Mouse (Mus musculus) liver, embryonic 14.5 days (tissue): ENCODE results near the gene Olfr572. TPM values are rescaled to one million over a fixed set of nuclear protein-coding genes. Genes with fewer than 3 reads are reported as not detected.

Source experiments
- ATAC-seq: fragments of 200-750 bp; cut with Nextera tagmentation; 2 replicates; pipeline ENCODE4 v1.8.0; 2017; ENCODE audit warnings: moderate number of reproducible peaks, mild to moderate bottlenecking, moderate library complexity; ENCODE audit not compliant: insufficient read depth
- DNase-seq, 3 experiments: peaks; one replicate each; pipeline ENCODE4 v3.0.0-alpha.2; 2012 to 2013; ENCODE audit warnings: low read depth in 3 of 3, low spot score in 3 of 3
- H3K27ac ChIP-seq: fragments of 300-500 bp; sonication (generic); 2 replicates; pipeline ENCODE4 v1.5.1; 2014; ENCODE audit warnings: moderate library complexity, mild to moderate bottlenecking, control low read depth, inconsistent platforms
- H3K27me3 ChIP-seq: fragments of 300-500 bp; sonication (generic); 2 replicates; pipeline ENCODE4 v1.6.1; 2014; ENCODE audit warnings: mild to moderate bottlenecking, low read length, moderate library complexity; ENCODE audit not compliant: control insufficient read depth, insufficient read depth
- H3K36me3 ChIP-seq: fragments of 300-500 bp; sonication (generic); replicated peaks from 2 replicates; pipeline ENCODE4 v1.6.1; 2014; ENCODE audit warnings: low read depth; ENCODE audit not compliant: control insufficient read depth, insufficient read depth
- H3K4me1 ChIP-seq, 2 experiments: fragments of 200-500 bp in 1 of 2; fragments of 300-500 bp in 1 of 2; sonication (generic) in 1 of 2; replicated peaks; 2 replicates each; pipeline ENCODE4 v1.6.1; 2012 to 2014; ENCODE audit warnings: antibody characterized with exemption in 1 of 2, inconsistent platforms in 1 of 2, low read length in 1 of 2; ENCODE audit not compliant: control insufficient read depth in 2 of 2, insufficient read depth in 2 of 2
- H3K4me2 ChIP-seq: fragments of 300-500 bp; sonication (generic); 2 replicates; pipeline ENCODE4 v1.6.1; 2014; ENCODE audit warnings: low read depth, mild to moderate bottlenecking, control low read depth, moderate library complexity
- H3K4me3 ChIP-seq, 2 experiments: fragments of 200-500 bp in 1 of 2; fragments of 300-500 bp in 1 of 2; sonication (generic) in 1 of 2; 2 replicates each; pipeline ENCODE4 v1.5.1; 2012 to 2014; ENCODE audit warnings: low read depth in 2 of 2, low read length in 2 of 2, mild to moderate bottlenecking in 2 of 2, control low read depth in 1 of 2, inconsistent platforms in 1 of 2, moderate library complexity in 1 of 2; ENCODE audit not compliant: insufficient read depth in 1 of 2
- H3K9ac ChIP-seq: fragments of 300-500 bp; sonication (generic); replicated peaks from 2 replicates; pipeline ENCODE4 v1.6.1; 2014; ENCODE audit warnings: mild to moderate bottlenecking, control low read depth, moderate library complexity
- H3K9me3 ChIP-seq: fragments of 300-500 bp; sonication (generic); 2 replicates; pipeline ENCODE4 v1.6.1; 2016; ENCODE audit warnings: low read length, mixed read lengths; ENCODE audit not compliant: control insufficient read depth
- CTCF ChIP-seq: IDR thresholded peaks from 2 replicates; pipeline ENCODE4 v1.5.1; 2016; ENCODE audit warnings: antibody characterized with exemption, low read depth, control low read depth
- EP300 ChIP-seq: IDR thresholded peaks from 2 replicates; pipeline ENCODE4 v1.6.1; 2016; ENCODE audit warnings: antibody characterized with exemption, low read depth
- WGBS: fragments of 180-500 bp; shearing (Covaris S2); extraction: QIAGEN DNeasy Blood & Tissue Kit; methylation state at CpG from one replicate; pipeline ENCODE4 v1.1.7; 2014; ENCODE audit not compliant: insufficient replicate concordance; 5-methylcytosine and 5-hydroxymethylcytosine counted together
- polyA plus RNA-seq, 2 experiments: library from polyadenylated mRNA; depleted of rRNA in 1 of 2; stranded (reverse) in 1 of 2; unstranded in 1 of 2; fragments of >200 nt; fragmentation: Nextera tagmentation in 1 of 2; extraction: Ambion mirVana in 1 of 2; gene quantifications; 2 replicates each; pipeline versions ENCODE4 v1.2.1 to v1.2.3; 2012 to 2014

The Olfr572 gene
- polyA plus RNA-seq, 2 experiments: not detected

DNA sequence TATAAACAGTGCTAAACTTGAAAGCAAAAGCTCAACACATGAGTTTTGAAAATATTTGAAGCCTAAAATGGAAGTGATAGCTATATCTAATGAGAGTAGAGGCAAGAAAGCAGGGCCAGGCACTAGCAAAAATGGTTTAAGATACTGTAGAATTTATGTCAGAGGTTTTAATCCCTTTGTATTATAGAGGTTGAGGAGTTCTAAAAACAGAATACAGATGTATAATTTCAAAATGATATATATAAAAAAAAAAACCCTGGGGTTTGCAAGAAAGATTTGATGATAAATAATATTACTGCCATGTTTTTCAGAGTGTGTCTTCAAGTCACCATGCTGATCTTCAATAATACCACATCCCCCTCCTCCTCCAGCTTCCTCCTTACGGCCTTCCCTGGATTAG is 24.0 kb downstream of the Olfr572 start, which contains the start of gene Olfr574:
Olfr574 (plus strand) TSS at position 301 of the 400 bp plus-strand sequence.
- no peak for DNase-seq
- Histone ChIP-seq H3K27me3 (no peaks in the 10 kb centered on the region), H3K4me1 (no peaks in the 10 kb centered on the region), H3K4me2 (no peak within 1 kb of the TSS), H3K36me3 (no peaks in the 10 kb centered on the region), H3K4me3 (no peak within 1 kb of the TSS), H3K9ac (no peak within 1 kb of the TSS), H3K27ac (no peak within 1 kb of the TSS), H3K9me3 (no peaks in the 10 kb centered on the region)
- TF ChIP-seq EP300 (no peak), CTCF (no peak)
- WGBS: 63% methylated on average over 1 of the region's 1 CpGs
- no peak for ATAC-seq

- no peaks in the 10 kb centered on the region for H3K4me1 ChIP-seq
- no peaks in the 10 kb centered on the region for H3K27me3 ChIP-seq
- H3K36me3 ChIP-seq: no peaks in the 10 kb centered on the region
- H3K9me3 ChIP-seq: no peaks in the 10 kb centered on the region
- ATAC-seq: no peak
- 30% methylated on average over 1 of the region's 1 CpGs for WGBS
- H3K4me3 ChIP-seq: no peak overlapping the region
- H3K27ac ChIP-seq: no peak overlapping the region
- no peak for DNase-seq
- TF ChIP-seq EP300 (no peak), CTCF (no peak)
- no peak overlapping the region for H3K9ac ChIP-seq
- no peak overlapping the region for H3K4me2 ChIP-seq
These were observed 26.5 kb downstream of the Olfr572 start for GRCm38 (mm10) chr7:102950732-102951131.

- Histone ChIP-seq H3K36me3 (no peaks in the 10 kb centered on the region), H3K9ac (no peak overlapping the region), H3K4me1 (peaks cover 5% of the 10 kb centered on the region in 2 experiments), H3K27me3 (no peaks in the 10 kb centered on the region), H3K27ac (peak overlapping the region; percentile 75), H3K4me3 (no peak overlapping the region), H3K4me2 (peak overlapping the region; percentile 3; the same call in 1 of the 2 replicates), H3K9me3 (no peaks in the 10 kb centered on the region)
- ATAC-seq: peak; percentile 54; the same call in 1 of the 2 replicates
- DNase-seq: no peak
- TF ChIP-seq EP300: no peak
- no peak for TF ChIP-seq CTCF
- WGBS: 35% methylated on average over 3 of the region's 3 CpGs
These were observed 33.9 kb downstream of the Olfr572 start for GRCm38 (mm10) chr7:102958137-102958536.

GRCm38 (mm10) chr7:102958593-102958992 is 34.4 kb downstream of the Olfr572 start, which contains the start of gene Olfr575:
Olfr575 (minus strand) TSS chr7:102958775.
- 6% methylated on average over 1 of the region's 1 CpGs for WGBS
- Histone ChIP-seq H3K9ac (no peak within 1 kb of the TSS), H3K4me1 (peaks cover 5% of the 10 kb centered on the region in 2 experiments), H3K27me3 (no peaks in the 10 kb centered on the region), H3K4me3 (no peak within 1 kb of the TSS), H3K27ac (peak within 1 kb of the TSS; percentile 75), H3K9me3 (no peaks in the 10 kb centered on the region), H3K36me3 (no peaks in the 10 kb centered on the region), H3K4me2 (peak within 1 kb of the TSS; percentile 3; the same call in 1 of the 2 replicates)
- DNase-seq (peak; percentile 61 to 73 (median 66)), ATAC-seq (peak; percentile 90)
- TF ChIP-seq CTCF: no peak
- peak; percentile 94 for TF ChIP-seq EP300

DNA sequence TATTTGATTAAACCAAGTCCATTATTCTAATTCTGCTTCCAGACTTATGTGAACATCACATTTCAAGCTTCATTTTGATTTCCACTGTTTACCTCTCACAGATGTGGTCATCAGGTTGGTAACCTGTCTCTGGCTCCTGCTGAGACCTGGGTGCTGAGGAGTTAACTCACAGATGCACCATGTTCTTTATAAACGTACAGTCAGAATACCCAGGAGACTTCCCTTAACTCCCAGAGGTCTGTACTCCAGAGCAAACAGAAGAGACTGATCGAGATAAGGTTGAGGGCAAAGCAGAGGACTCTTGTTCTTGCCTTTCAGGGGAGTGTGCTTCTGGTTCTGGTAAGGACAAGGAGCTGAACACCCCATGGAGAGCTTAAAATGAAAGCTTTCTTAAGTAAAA is 38.2 kb downstream of the Olfr572 start, which contains the start of gene Olfr576:
Olfr576 (plus strand) TSS at position 301 of the 400 bp plus-strand sequence.
- Histone ChIP-seq H3K4me3 (no peak within 1 kb of the TSS), H3K36me3 (no peaks in the 10 kb centered on the region), H3K4me1 (peaks cover 5% of the 10 kb centered on the region in 2 experiments), H3K9me3 (no peaks in the 10 kb centered on the region), H3K27ac (no peak within 1 kb of the TSS), H3K4me2 (no peak within 1 kb of the TSS), H3K9ac (no peak within 1 kb of the TSS), H3K27me3 (no peaks in the 10 kb centered on the region)
- ATAC-seq: no peak
- DNase-seq: no peak
- TF ChIP-seq CTCF: no peak
- TF ChIP-seq EP300: no peak
- 10% methylated on average over 2 of the region's 2 CpGs for WGBS
